Mouse (Mus musculus): ENCODE data around the gene Zdhhc24. TPM values are rescaled to one million over a fixed set of nuclear protein-coding genes. Genes with fewer than 3 reads are reported as not detected.

Zdhhc24 gene
- total RNA-seq (2017) = 13.1 and 17.4 TPM in 2 replicates

DNA sequence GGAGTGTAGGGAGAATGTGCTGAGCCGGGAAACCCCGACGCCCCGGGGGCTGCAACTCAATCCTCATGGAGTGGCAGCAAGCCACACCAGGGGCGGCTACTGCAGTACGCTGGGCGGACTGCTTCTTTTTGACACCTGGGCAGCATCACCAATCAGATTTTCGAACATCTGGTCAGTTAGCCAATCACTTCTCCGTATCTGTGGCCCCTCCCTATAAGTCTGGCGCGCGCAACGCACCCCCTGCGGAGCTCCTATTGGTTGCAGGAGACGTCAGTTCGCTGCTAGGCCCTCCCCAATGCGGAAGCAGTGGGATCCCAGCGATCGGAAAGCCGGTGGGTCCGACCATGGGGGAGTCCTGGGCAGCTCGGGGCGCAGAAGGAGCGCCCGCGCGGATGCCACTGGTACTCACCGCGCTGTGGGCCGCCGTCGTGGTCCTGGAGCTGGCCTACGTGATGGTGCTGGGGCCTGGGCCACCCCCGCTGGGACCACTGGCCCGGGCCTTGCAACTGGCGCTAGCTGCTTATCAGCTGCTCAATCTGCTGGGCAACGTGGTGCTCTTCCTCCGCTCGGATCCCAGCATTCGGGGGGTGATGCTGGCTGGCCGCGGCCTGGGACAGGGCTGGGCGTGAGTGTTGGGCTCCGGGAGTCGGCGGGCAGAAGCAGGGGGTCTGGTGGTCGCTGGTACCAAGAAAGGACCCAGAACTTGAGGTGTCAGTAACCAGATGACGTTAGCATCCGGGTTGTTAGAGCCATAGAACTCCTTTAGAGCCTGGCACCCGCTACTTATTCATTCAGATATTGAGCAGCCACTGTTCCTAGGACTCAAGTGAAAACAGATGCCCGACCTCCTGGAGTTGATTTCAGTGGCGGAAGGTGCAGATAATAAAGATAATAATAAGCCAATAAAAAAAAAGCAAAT is at the start of gene Zdhhc24:
Gene Zdhhc24 (plus strand): TSS at position 264 of the 919 bp plus-strand sequence.
- peak; percentile 99 for ATAC-seq (replicated peaks in 1 of 2; ENCODE audit: insufficient read depth in 1 of 2, low FRiP score in 2 of 2, low TSS enrichment in 1 of 2, low read depth in 1 of 2, poor library complexity in 2 of 2, severe bottlenecking in 2 of 2)

DNA sequence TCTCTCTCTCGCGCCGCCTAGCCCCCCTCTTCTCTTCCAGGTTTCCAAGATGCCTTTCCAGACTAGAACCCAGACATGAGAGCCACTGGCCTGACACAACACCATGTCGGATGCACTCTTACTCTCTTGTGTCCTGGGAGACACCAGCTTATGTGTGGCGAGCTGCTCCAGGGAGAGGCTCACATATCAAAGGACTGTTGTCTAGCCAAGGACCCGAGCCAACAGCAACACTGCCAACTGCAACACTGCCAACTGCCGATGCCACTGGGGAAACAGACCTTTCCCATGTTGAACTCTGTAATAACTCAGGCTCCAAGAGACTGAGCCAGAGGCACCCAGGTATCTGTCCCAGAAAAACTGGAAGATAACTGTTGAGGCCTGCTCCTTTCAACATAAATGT is 49.3 kb upstream of the Zdhhc24 start:
- ATAC-seq (replicated peaks in 1 of 2; ENCODE audit: insufficient read depth in 1 of 2, low FRiP score in 2 of 2, low TSS enrichment in 1 of 2, low read depth in 1 of 2, poor library complexity in 2 of 2, severe bottlenecking in 2 of 2) = no peak

DNA sequence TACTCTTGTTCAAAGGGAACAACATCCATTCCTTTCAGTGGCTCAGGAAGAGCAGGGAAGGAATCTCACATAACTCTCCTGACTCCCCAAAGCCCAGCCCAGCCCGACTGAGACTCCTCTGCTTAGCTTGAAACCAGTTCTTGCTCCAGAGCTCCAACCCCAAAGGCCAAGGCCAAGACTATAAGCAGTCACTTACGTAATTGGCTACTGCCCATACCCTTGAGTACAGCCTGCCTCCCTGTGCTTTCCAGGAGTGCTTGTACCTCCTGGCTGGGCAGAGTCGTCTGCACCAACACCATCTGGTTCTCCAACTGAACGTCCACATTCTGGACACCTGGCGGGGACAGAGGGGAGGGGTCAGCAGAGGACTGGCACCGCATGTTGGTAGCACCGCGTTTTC is 44.5 kb upstream of the Zdhhc24 start:
- ATAC-seq (replicated peaks in 1 of 2; ENCODE audit: insufficient read depth in 1 of 2, low FRiP score in 2 of 2, low TSS enrichment in 1 of 2, low read depth in 1 of 2, poor library complexity in 2 of 2, severe bottlenecking in 2 of 2) = no peak

DNA sequence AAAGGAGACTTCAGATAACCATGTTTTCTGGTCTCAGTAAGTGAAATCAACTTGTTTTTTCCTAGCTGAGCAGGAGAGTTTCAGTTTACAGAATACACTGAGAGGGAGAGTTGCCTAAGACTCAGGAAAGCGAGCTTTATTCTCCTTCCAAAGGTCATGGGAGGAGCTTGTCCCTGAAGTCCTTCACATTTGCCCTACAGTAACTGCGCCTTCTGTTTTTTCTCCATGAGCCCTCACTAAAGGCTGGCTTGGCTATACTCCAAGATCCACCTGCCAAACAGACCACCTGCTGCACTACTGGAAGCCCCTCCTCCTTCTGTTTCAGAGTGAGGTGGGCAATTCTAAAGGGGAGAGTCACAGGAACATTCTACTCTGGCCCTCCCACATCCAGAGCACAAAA is 42.4 kb upstream of the Zdhhc24 start:
- no peak for ATAC-seq (replicated peaks in 1 of 2; ENCODE audit: insufficient read depth in 1 of 2, low FRiP score in 2 of 2, low TSS enrichment in 1 of 2, low read depth in 1 of 2, poor library complexity in 2 of 2, severe bottlenecking in 2 of 2)

DNA sequence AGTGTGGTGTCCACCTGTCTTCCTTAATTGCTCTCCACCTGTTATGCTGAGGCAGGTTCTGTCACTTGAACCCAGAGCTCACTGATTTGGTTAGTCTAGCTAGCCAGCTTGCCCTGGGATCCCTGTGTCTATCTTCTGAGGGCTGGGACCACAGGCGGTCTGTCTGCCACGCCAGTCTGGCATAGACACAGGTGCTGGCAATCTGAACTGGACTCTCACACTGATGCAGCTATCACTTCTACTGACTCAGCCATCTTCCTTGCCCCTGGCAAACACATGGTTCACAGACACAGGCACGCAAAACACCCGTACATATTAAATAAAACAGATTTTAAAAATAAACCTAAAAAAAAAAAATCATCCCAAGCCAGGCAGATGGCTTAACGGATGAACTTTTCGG is 41.4 kb upstream of the Zdhhc24 start:
- ATAC-seq (replicated peaks in 1 of 2; ENCODE audit: insufficient read depth in 1 of 2, low FRiP score in 2 of 2, low TSS enrichment in 1 of 2, low read depth in 1 of 2, poor library complexity in 2 of 2, severe bottlenecking in 2 of 2) = no peak

DNA sequence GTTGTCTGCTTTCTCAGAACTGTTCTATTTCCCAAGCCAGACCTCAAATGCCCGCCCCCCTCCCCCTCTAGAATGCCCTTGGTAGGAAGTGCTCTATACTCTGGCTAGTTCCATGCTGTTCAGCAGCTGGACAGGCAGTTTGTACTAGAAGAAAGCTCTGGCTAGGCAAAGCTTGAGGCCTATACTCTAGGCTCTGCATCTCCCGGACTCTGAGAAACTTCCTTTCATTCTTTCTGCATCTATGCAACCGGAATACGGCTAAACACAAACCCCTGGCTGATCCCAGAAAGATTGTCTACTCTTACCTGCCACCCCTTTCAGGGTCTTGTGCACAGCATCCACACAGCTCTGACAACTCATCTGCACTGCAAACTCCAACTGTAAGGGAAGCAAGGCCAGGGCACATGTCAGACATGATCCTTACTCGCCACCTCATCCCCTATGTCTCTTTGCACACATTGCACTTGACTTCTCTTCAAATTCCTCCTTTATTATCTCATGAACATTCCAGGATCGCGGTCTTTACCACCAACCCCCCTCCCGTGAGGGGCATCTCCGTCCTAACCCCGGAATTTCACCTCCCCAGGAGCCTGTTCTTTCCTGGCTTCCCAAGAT is 39.8 kb upstream of the Zdhhc24 start:
- ATAC-seq (replicated peaks in 1 of 2; ENCODE audit: insufficient read depth in 1 of 2, low FRiP score in 2 of 2, low TSS enrichment in 1 of 2, low read depth in 1 of 2, poor library complexity in 2 of 2, severe bottlenecking in 2 of 2) = no peak

DNA sequence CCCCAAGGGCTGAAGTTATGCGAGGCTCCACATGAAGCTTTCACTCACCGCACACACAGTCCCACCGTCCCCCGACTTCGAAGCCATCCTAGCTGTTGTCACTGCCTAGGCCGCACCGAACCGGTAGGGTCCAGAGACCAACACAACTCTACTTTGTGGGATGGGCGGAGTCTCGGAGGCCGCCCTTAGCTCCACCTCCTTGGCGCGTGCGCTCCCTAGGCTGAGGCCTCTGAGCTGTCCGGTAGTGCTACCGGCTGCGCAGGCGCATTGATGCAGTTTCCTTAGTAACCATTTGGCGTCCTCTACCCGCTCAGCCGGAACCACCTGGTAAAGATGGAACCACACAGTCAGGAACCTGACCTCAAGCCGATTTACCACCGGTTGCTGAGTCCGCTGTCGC is 39.3 kb upstream of the Zdhhc24 start, which contains the start of the genes Ccs and Ccdc87:
Gene Ccs (minus strand): TSS at position 184 of the 400 bp plus-strand sequence.
Gene Ccdc87 (plus strand): TSS at position 218 of the 400 bp plus-strand sequence.
- ATAC-seq (replicated peaks in 1 of 2; ENCODE audit: insufficient read depth in 1 of 2, low FRiP score in 2 of 2, low TSS enrichment in 1 of 2, low read depth in 1 of 2, poor library complexity in 2 of 2, severe bottlenecking in 2 of 2) = peak; percentile 94 to 96

DNA sequence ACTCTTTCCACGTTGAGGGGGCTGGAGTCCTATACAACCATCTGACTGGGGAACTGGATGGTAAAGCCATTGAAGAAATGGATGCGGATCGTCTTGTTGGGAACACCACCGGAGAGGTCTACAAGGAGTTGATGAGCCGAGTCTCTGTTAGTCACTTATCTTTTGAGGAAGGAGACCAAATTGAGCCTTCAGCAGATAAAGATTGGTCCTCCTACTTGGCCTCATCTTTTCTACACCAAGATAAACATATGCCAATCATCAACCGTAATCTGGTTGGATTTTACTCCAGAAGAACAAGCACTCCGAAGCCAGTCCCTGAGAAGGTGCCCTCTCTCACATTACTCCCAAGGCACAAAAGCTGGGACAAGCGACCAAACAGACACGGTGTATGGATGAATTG is 37.6 kb upstream of the Zdhhc24 start:
- no peak for ATAC-seq (replicated peaks in 1 of 2; ENCODE audit: insufficient read depth in 1 of 2, low FRiP score in 2 of 2, low TSS enrichment in 1 of 2, low read depth in 1 of 2, poor library complexity in 2 of 2, severe bottlenecking in 2 of 2)

DNA sequence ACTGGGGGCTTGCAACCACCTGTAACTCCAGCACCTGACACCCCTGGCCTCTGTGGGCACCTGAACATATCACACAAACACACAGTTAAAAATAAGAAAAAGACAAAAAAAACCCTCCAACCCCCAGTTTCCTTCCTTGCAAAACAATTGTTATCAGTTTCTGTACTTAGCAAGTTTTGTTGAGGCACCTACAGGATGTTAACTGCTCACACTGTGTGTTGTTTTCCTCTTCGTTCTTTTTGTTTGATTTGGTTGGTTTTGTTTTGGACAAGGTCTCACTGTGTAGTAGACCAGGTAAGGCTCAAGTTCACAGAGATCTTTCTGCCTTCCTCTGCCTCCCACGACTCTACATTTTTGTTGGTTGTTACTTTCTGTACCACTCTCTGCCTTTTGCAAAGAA is 35.9 kb upstream of the Zdhhc24 start:
- ATAC-seq (replicated peaks in 1 of 2; ENCODE audit: insufficient read depth in 1 of 2, low FRiP score in 2 of 2, low TSS enrichment in 1 of 2, low read depth in 1 of 2, poor library complexity in 2 of 2, severe bottlenecking in 2 of 2) = no peak

DNA sequence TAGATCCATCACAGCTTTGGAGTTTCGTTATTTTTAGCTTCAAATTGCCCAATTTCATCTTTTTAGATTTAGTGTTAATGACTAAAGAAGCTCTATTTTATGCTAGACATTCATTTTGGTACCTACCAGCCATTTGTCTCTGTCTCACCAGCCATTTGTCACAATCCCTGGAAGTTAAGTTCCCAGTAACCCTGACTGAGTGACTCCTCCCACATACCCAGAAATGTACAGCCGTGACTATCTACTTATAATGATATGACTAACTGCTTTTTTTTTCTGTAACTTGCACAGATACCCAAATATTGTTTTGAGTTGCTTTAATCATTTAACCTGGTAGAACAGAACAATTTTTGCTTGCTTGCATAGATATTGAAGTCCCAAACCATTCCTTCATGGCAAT is 32.6 kb upstream of the Zdhhc24 start:
- ATAC-seq (replicated peaks in 1 of 2; ENCODE audit: insufficient read depth in 1 of 2, low FRiP score in 2 of 2, low TSS enrichment in 1 of 2, low read depth in 1 of 2, poor library complexity in 2 of 2, severe bottlenecking in 2 of 2) = no peak

DNA sequence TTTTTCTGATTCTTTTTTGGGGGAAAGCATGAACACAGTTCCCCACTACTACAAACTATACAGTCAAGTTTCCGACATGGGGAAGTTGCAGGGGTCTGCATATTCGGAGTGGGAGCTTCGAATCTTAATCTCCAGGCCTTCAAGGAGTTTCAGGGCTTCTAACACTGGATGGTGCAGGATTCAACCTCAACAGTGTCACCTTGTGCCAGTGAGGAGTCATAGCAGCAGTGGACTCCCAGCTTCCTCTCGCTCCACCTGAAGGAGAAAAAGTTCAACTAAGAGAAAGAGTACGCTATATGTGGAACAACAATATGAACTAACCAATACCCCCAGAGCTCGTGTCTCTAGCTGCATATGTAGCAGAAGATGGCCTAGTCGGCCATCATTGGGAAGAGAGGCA is 31.0 kb upstream of the Zdhhc24 start:
- ATAC-seq (replicated peaks in 1 of 2; ENCODE audit: insufficient read depth in 1 of 2, low FRiP score in 2 of 2, low TSS enrichment in 1 of 2, low read depth in 1 of 2, poor library complexity in 2 of 2, severe bottlenecking in 2 of 2) = peak; percentile 62 to 65; a peak in 3 of 4 replicates

DNA sequence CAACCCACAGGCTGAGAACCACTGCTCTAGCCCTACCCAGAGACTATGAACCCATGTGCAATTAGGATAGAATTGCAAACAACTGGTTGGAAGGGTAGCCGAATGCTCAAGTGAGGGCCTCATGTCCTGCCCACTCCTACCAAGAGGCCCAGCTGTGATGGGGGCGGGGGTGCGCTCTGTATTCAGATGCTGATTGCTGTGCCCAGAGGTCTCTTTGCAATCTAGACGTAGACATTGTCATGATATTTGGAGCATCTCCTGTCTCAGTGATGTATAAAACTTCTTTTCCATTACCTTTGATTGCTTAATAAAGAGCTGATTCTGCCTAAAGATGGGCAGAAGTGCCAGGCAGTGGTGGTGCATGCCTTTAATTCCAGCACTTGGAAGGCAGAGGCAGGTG is 28.7 kb upstream of the Zdhhc24 start:
- no peak for ATAC-seq (replicated peaks in 1 of 2; ENCODE audit: insufficient read depth in 1 of 2, low FRiP score in 2 of 2, low TSS enrichment in 1 of 2, low read depth in 1 of 2, poor library complexity in 2 of 2, severe bottlenecking in 2 of 2)

DNA sequence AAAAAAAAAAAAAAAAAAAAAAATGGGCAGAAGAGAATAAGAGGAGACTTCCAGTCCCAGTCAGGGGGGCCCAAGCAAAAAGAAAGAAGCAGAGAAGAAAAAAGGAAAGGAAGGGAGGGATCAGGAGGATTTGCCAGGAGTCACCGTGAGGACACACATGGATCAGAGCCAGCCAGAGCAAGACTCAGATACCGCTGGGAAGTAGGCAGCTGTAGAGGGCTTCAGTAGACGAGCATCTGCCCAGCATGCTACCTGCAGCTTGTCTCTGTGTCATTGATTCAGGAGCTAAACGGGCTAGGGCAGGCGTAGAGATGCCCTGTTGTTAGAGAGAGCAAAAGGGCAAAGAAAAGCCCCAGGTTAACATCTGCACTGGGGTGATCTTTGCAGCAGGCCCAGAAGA is 28.2 kb upstream of the Zdhhc24 start:
- ATAC-seq (replicated peaks in 1 of 2; ENCODE audit: insufficient read depth in 1 of 2, low FRiP score in 2 of 2, low TSS enrichment in 1 of 2, low read depth in 1 of 2, poor library complexity in 2 of 2, severe bottlenecking in 2 of 2) = no peak

DNA sequence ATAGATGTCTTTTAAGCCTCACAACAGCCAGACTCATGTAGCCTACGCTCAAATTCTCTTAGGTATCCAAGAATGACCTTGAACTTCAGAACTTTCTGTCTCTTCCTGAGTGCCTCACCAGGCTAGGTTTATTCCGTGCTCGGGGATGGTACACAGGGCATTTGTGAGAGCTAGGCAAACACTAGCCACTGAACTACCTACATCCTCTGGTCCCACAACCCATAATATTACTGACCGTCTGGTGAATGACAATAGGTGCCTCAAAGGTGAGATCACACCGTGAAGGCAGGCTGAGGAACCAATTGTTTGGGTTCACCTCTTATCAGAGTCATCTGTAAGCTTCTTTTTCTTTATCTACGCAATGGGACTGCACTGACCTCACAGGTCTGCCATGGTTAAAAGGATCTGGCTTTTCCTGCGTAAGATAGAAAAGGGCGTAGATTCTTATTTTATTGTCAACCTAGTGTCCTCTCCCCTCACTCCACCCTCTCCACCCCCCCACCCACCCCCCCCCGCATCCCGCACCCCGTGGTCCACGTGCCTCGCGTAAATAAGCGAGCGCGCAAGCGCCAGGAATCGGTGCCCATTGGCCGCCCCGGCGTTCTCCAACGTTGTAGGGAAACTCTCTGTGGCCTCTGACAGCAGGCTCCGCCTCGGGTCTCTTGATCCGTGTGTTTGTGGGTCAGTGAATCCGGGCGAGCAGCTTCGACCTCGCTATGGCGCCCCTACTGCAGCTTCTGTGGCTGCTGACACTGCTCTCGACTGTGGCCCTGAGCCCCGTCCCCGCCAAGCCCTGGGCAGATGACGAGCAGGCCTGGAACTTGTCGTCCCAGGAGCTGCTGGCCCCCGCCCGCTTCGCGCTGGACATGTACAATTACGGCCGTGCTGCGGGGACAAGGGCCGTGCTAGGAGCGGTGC is 23.7 kb upstream of the Zdhhc24 start, which contains the start of gene Ctsf:
Gene Ctsf (plus strand): TSS at position 579 of the 918 bp plus-strand sequence.
- peak; percentile 78 to 81; a peak in 3 of 4 replicates for ATAC-seq (replicated peaks in 1 of 2; ENCODE audit: insufficient read depth in 1 of 2, low FRiP score in 2 of 2, low TSS enrichment in 1 of 2, low read depth in 1 of 2, poor library complexity in 2 of 2, severe bottlenecking in 2 of 2)

DNA sequence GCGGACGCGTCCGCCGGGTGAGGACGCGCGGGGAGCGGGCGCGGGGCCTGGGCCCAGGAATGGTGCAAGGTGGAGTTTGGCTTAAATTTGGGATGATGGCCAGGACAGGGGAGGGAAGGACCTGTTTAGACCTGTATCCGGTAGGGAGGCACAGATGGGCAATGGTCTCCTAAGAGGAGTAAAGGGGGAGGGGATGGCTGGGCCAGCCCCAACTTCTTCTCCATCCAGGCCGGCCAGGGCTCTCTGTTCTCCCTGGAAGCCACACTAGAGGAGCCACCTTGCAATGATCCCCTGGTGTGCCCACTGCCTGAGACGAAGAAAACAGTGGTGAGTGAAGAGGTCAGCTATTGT is 23.0 kb upstream of the Zdhhc24 start:
- ATAC-seq (replicated peaks in 1 of 2; ENCODE audit: insufficient read depth in 1 of 2, low FRiP score in 2 of 2, low TSS enrichment in 1 of 2, low read depth in 1 of 2, poor library complexity in 2 of 2, severe bottlenecking in 2 of 2) = no peak

DNA sequence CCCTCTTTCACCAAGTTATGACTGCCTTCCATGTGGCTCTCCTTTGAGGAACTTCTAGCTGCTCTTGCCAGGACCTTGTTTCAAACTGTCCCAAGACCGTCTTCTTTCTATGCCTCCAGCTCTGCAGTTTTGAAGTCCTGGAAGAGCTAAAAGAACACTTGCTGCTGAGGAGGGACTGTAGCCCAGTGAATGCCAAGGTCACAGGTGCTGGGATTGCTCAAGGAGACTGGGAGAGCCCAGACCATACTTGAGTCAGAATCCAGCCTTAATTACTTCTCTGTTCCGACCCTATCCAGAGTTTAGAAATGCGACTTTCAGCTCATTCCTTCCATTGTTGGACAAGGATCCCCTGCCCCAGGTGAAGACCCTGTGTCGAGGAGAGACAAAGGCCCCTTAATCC is 22.5 kb upstream of the Zdhhc24 start:
- ATAC-seq (replicated peaks in 1 of 2; ENCODE audit: insufficient read depth in 1 of 2, low FRiP score in 2 of 2, low TSS enrichment in 1 of 2, low read depth in 1 of 2, poor library complexity in 2 of 2, severe bottlenecking in 2 of 2) = no peak

DNA sequence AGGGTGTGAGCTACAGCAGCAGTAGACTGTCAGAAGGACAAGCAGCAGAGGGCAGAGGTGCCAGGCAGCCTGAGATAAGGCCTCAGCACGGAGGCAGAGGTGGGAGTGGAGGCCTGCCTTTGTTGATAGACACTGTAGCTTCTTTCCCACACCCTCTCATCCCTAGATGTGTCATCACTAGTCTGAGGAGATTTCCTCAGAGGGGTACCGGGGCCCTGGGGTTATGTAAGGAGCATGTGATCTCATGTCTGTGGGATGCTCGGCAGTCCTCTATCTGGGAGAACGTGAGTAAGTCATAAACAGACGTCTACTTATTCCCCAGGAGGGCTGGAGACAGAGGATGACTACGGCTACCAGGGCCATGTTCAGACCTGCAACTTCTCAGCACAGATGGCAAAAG is 19.4 kb upstream of the Zdhhc24 start:
- no peak for ATAC-seq (replicated peaks in 1 of 2; ENCODE audit: insufficient read depth in 1 of 2, low FRiP score in 2 of 2, low TSS enrichment in 1 of 2, low read depth in 1 of 2, poor library complexity in 2 of 2, severe bottlenecking in 2 of 2)

DNA sequence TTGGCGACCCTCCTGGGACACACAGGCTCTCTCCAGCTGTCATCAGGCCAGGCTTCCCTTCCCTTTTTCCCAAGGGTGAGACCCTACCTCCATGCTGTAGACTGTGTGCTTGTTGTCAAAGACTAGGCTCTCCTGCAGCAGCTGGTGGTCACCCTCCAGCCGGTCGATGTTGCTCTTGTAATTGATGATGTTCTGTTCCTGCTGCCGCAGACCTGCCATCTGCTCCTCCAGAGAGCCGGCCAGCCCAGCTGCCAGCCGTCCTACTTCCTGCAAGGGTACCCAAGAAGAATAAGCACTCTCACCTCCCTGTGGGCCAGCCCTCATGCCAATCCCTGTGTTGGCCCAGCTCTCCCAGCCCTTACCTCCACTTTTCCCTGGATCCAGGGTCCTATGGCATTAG is 15.4 kb upstream of the Zdhhc24 start:
- ATAC-seq (replicated peaks in 1 of 2; ENCODE audit: insufficient read depth in 1 of 2, low FRiP score in 2 of 2, low TSS enrichment in 1 of 2, low read depth in 1 of 2, poor library complexity in 2 of 2, severe bottlenecking in 2 of 2) = no peak
